Mouse (Mus musculus) kidney, embryonic 15.5 days (tissue): ENCODE results near the gene Utrn. TPM values are rescaled to one million over a fixed set of nuclear protein-coding genes. Genes with fewer than 3 reads are reported as not detected.

Source experiments
- ATAC-seq: fragments of 200-750 bp; cut with Nextera tagmentation; replicated peaks from 2 replicates; pipeline ENCODE4 v1.8.0; 2017; ENCODE audit warnings: moderate TSS enrichment; ENCODE audit not compliant: low FRiP score
- H3K27ac ChIP-seq: fragments of 300-500 bp; sonication (generic); 2 replicates; pipeline ENCODE4 v1.5.1; 2015; ENCODE audit warnings: mild to moderate bottlenecking, inconsistent platforms
- H3K27me3 ChIP-seq: fragments of 300-500 bp; sonication (generic); 2 replicates; pipeline ENCODE4 v1.6.1; 2015; ENCODE audit warnings: inconsistent platforms
- H3K36me3 ChIP-seq: fragments of 300-500 bp; sonication (generic); 2 replicates; pipeline ENCODE4 v1.6.1; 2015; ENCODE audit warnings: inconsistent platforms
- H3K4me1 ChIP-seq: fragments of 300-500 bp; sonication (generic); 2 replicates; pipeline ENCODE4 v1.6.1; 2015; ENCODE audit warnings: inconsistent platforms
- H3K4me2 ChIP-seq: fragments of 300-500 bp; sonication (generic); 2 replicates; pipeline ENCODE4 v1.6.1; 2015; ENCODE audit warnings: moderate library complexity, mild to moderate bottlenecking, inconsistent platforms
- H3K4me3 ChIP-seq: fragments of 300-500 bp; sonication (generic); replicated peaks from 2 replicates; pipeline ENCODE4 v1.5.1; 2015; ENCODE audit warnings: mild to moderate bottlenecking, inconsistent platforms
- H3K9ac ChIP-seq: fragments of 300-500 bp; sonication (generic); 2 replicates; pipeline ENCODE4 v1.6.1; 2015; ENCODE audit warnings: mild to moderate bottlenecking, inconsistent platforms
- H3K9me3 ChIP-seq: fragments of 300-500 bp; sonication (generic); replicated peaks from 2 replicates; pipeline ENCODE4 v1.6.1; 2016; ENCODE audit warnings: inconsistent platforms
- WGBS: fragments of 180-500 bp; shearing (Covaris S2); methylation state at CpG from one replicate; pipeline ENCODE4 v1.1.7; 2015; ENCODE audit warnings: mixed read lengths; 5-methylcytosine and 5-hydroxymethylcytosine counted together
- polyA plus RNA-seq: library from polyadenylated mRNA; unstranded; fragments of >200 nt; fragmentation: Nextera tagmentation; extraction: Ambion mirVana; gene quantifications from 2 replicates; pipeline ENCODE4 v1.2.1, GENCODE M21; 2015

Gene Utrn
- polyA plus RNA-seq, 1 experiment from 2014 or later, result 86.1 TPM

- peaks cover 21% of the 10 kb centered on the region for H3K4me1 ChIP-seq
- peaks cover 23% of the 10 kb centered on the region for H3K36me3 ChIP-seq
- H3K27ac ChIP-seq, result no peak overlapping the region
- no peak overlapping the region for H3K4me2 ChIP-seq
- H3K9ac ChIP-seq, result no peak overlapping the region
- no peak for ATAC-seq
- no peak overlapping the region for H3K4me3 ChIP-seq
- H3K9me3 ChIP-seq, result no peaks in the 10 kb centered on the region
- WGBS, result 86% methylated on average over 3 of the region's 3 CpGs
- no peaks in the 10 kb centered on the region for H3K27me3 ChIP-seq
Measured at GRCm38 (mm10) chr10:12700576-12700975, 168.6 kb downstream of the Utrn start.

DNA sequence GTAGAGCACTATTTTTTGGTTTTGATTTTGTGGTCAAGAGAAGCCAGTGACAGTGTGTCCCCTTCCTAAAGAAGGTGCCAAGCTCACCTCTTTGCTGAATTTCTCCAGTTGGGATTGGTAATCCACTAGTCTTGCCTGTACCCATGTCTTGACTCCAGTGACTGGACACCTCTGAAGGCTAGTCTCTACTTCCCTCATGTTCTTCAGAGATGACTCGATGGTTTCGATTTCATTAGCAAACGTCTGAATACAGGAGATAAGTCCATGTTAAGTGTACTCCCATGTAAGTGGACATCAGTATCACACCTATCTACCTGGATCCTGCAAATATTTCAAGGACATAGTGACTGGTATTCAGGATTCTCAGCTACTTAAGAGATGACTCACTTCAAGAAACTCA, 171.3 kb downstream of the Utrn start:
- Histone ChIP-seq H3K9me3 (no peaks in the 10 kb centered on the region), H3K4me1 (peaks cover 21% of the 10 kb centered on the region), H3K4me2 (no peak overlapping the region), H3K4me3 (no peak overlapping the region), H3K36me3 (peaks cover 25% of the 10 kb centered on the region), H3K27ac (no peak overlapping the region), H3K9ac (no peak overlapping the region), H3K27me3 (no peaks in the 10 kb centered on the region)
- WGBS, result 86% methylated on average over 3 of the region's 3 CpGs
- ATAC-seq, result no peak

DNA sequence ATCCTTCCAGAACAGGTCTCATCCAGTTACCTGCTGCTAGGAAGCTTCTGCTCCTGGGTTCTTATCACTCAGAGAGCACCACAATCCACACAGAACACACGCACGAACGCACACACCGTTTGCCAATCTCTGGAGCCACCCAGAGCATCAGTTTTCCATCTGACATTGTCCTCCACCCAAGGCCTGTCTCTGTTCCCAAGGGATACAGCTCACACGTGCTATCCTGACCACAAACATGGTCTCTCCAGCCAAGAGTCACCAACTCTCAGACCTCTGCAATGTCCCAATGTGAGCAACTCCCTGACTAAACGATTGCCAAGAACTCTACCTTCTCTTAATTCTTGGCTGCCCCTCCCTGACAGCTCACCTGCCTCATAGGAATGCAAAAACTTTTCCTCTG, 172.5 kb downstream of the Utrn start:
- no peak overlapping the region for H3K4me3 ChIP-seq
- no peak overlapping the region for H3K9ac ChIP-seq
- H3K27ac ChIP-seq, result no peak overlapping the region
- WGBS, result 85% methylated on average over 6 of the region's 6 CpGs
- H3K36me3 ChIP-seq, result peaks cover 31% of the 10 kb centered on the region
- no peaks in the 10 kb centered on the region for H3K27me3 ChIP-seq
- H3K4me2 ChIP-seq, result no peak overlapping the region
- no peak for ATAC-seq
- H3K9me3 ChIP-seq, result no peaks in the 10 kb centered on the region
- peaks cover 9% of the 10 kb centered on the region for H3K4me1 ChIP-seq

DNA sequence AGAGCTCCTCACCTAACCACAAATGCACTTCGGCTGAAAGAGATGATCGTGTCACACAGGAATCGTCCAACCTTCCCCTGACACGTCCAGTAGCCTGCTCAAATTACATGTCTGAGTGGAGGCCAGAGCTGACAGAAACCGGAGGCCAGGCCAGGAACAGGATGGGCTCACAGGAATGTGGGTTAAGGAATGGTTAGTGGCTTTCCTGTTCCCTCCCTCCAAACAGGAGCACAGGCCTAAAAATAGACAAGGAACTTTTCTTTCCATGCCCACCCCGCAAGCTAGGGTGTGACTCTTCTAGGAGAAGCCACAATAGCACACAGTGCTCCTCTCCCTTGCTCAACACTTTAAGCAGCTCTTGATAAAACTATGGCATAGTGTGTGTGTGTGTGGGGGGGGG, 174.4 kb downstream of the Utrn start:
- peaks cover 42% of the 10 kb centered on the region for H3K36me3 ChIP-seq
- ATAC-seq, result peak; percentile 76; the same call in 1 of the 2 replicates
- H3K9ac ChIP-seq, result no peak overlapping the region
- H3K9me3 ChIP-seq, result no peaks in the 10 kb centered on the region
- H3K4me3 ChIP-seq, result no peak overlapping the region
- H3K27ac ChIP-seq, result peak overlapping the region; percentile 75
- no peaks in the 10 kb centered on the region for H3K27me3 ChIP-seq
- 8% methylated on average over 6 of the region's 6 CpGs for WGBS
- no peak overlapping the region for H3K4me2 ChIP-seq
- H3K4me1 ChIP-seq, result peaks cover 4% of the 10 kb centered on the region; the same call in 1 of the 2 replicates

DNA sequence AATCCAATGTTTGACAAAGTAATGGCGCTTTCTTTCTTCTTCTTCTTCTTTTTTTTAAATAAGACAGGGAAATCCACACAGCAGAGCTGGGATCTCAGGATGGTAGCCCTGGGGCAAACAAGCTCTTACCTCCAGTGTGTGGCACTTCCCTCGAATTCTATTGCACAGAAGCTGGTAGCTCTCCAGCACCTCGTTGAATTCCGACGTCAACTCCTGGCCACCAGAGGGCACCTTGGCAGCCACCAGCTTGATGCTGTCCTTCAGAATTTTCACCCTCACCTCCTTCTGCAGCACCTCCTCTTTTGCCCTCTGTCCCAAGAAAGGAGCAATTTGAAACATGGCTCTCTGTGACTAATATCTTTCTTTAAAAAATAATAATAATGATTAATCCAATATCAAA, 178.6 kb downstream of the Utrn start:
- no peak overlapping the region for H3K4me3 ChIP-seq
- H3K9me3 ChIP-seq, result no peaks in the 10 kb centered on the region
- peak; percentile 73 for ATAC-seq
- no peak overlapping the region for H3K4me2 ChIP-seq
- H3K27me3 ChIP-seq, result no peaks in the 10 kb centered on the region
- WGBS, result 22% methylated on average over 5 of the region's 5 CpGs
- peaks cover 4% of the 10 kb centered on the region; the same call in 1 of the 2 replicates for H3K4me1 ChIP-seq
- H3K27ac ChIP-seq, result no peak overlapping the region
- peaks cover 58% of the 10 kb centered on the region for H3K36me3 ChIP-seq
- no peak overlapping the region for H3K9ac ChIP-seq

GRCm38 (mm10) chr10:12685683-12686082, 183.5 kb downstream of the Utrn start:
- H3K4me1 ChIP-seq, result no peaks in the 10 kb centered on the region
- no peak overlapping the region for H3K4me3 ChIP-seq
- H3K36me3 ChIP-seq, result peaks cover 73% of the 10 kb centered on the region

GRCm38 (mm10) chr10:12684018-12684417, 185.1 kb downstream of the Utrn start:
- Histone ChIP-seq H3K4me2 (no peak overlapping the region), H3K4me3 (no peak overlapping the region), H3K27ac (no peak overlapping the region), H3K9ac (no peak overlapping the region), H3K4me1 (no peaks in the 10 kb centered on the region), H3K36me3 (peaks cover 76% of the 10 kb centered on the region), H3K27me3 (no peaks in the 10 kb centered on the region), H3K9me3 (no peaks in the 10 kb centered on the region)
- WGBS, result 85% methylated on average over 3 of the region's 3 CpGs
- ATAC-seq, result no peak

More at GRCm38 (mm10) chr10:12685683-12686082, 183.5 kb downstream of the Utrn start:
- ATAC-seq, result no peak
- Histone ChIP-seq H3K27me3 (no peaks in the 10 kb centered on the region), H3K4me2 (no peak overlapping the region), H3K9me3 (no peaks in the 10 kb centered on the region), H3K27ac (no peak overlapping the region), H3K9ac (no peak overlapping the region)

DNA sequence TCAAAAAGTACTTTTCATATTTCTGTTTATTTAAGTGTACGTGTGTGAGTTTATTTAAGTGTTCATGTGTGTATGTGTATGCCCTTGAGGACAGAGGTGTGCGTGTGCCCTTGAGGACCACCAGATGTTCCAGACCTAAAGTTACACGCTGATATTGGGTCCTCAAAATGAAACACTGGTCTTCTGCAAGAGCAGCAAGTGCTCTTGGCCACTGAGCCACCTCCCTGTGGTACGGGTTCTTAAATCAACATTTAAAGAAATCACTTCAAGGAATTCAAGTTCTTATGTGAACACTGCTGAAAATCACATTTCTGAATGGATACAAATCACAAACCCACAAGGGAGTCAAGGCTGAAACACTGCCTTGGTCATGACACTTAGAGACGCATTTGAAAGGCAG, 195.9 kb downstream of the Utrn start:
- Histone ChIP-seq H3K27ac (no peak overlapping the region), H3K27me3 (no peaks in the 10 kb centered on the region), H3K9ac (no peak overlapping the region), H3K4me1 (no peaks in the 10 kb centered on the region), H3K36me3 (peaks cover 48% of the 10 kb centered on the region), H3K4me3 (no peak overlapping the region), H3K9me3 (no peaks in the 10 kb centered on the region), H3K4me2 (no peak overlapping the region)
- WGBS, result 90% methylated on average over 5 of the region's 5 CpGs
- no peak for ATAC-seq

- 94% methylated on average over 9 of the region's 9 CpGs for WGBS
Measured at GRCm38 (mm10) chr10:12671608-12672007, 197.6 kb downstream of the Utrn start.

GRCm38 (mm10) chr10:12662035-12662434, 207.1 kb downstream of the Utrn start:
- H3K36me3 ChIP-seq, result peaks cover 67% of the 10 kb centered on the region
- WGBS, result 88% methylated on average over 4 of the region's 4 CpGs
- H3K27me3 ChIP-seq, result no peaks in the 10 kb centered on the region
- H3K27ac ChIP-seq, result no peak overlapping the region
- H3K4me1 ChIP-seq, result no peaks in the 10 kb centered on the region
- ATAC-seq, result no peak
- H3K4me2 ChIP-seq, result no peak overlapping the region
- H3K4me3 ChIP-seq, result no peak overlapping the region
- no peak overlapping the region for H3K9ac ChIP-seq
- H3K9me3 ChIP-seq, result no peaks in the 10 kb centered on the region; the same call in 1 of the 2 replicates

More at GRCm38 (mm10) chr10:12671608-12672007, 197.6 kb downstream of the Utrn start:
- Histone ChIP-seq H3K4me2 (no peak overlapping the region), H3K27me3 (no peaks in the 10 kb centered on the region), H3K9ac (no peak overlapping the region), H3K9me3 (no peaks in the 10 kb centered on the region), H3K36me3 (peaks cover 46% of the 10 kb centered on the region), H3K4me3 (no peak overlapping the region), H3K27ac (no peak overlapping the region), H3K4me1 (no peaks in the 10 kb centered on the region)
- no peak for ATAC-seq

DNA sequence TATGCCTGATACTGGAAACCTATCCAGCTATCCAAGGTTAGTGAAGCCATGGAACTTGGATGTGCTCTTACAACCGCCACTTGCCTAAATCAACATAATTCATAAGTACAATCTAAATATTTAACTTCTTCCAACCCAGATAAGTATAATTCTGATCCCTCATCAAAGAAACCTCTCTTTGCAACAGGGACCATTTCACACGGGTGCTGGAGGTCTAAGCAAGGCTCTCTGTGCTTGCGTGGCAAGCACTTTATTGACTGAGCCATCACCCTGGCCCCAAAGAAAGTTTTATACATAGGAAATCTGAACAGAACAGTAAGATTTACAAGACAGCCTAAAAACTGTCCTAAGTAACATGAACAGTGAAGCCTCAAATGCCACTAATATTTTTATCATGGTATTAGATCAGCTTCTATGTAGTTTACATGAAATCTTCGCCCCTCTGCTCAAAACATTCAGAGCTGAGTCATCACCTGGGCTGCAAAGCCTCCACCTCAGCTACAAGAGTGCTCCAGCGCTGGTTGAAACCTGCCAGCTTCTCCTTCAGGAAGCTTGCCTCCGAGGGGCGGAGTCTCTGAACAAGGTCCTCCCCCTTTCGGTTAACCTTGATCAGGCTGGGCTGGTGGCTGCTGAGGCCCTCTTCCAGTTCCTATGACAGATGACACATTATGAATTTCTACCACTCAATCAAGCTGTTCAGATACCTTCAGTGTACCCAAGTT, 211.0 kb downstream of the Utrn start:
- H3K4me2 ChIP-seq, result no peak overlapping the region
- 81% methylated on average over 8 of the region's 8 CpGs for WGBS
- no peak overlapping the region for H3K27ac ChIP-seq
- peaks cover 42% of the 10 kb centered on the region for H3K36me3 ChIP-seq
- no peaks in the 10 kb centered on the region for H3K27me3 ChIP-seq
- H3K4me1 ChIP-seq, result no peaks in the 10 kb centered on the region
- no peaks in the 10 kb centered on the region; the same call in 1 of the 2 replicates for H3K9me3 ChIP-seq
- no peak for ATAC-seq
- no peak overlapping the region for H3K9ac ChIP-seq
- no peak overlapping the region for H3K4me3 ChIP-seq

GRCm38 (mm10) chr10:12652988-12653387, 216.2 kb downstream of the Utrn start:
- no peak overlapping the region for H3K4me3 ChIP-seq
- H3K9me3 ChIP-seq, result no peaks in the 10 kb centered on the region
- H3K27me3 ChIP-seq, result no peaks in the 10 kb centered on the region
- peaks cover 66% of the 10 kb centered on the region for H3K36me3 ChIP-seq
- WGBS, result 67% methylated on average over 3 of the region's 3 CpGs
- no peaks in the 10 kb centered on the region for H3K4me1 ChIP-seq
- no peak overlapping the region for H3K27ac ChIP-seq
- no peak for ATAC-seq
- no peak overlapping the region for H3K4me2 ChIP-seq
- H3K9ac ChIP-seq, result no peak overlapping the region

- Histone ChIP-seq H3K4me1 (no peaks in the 10 kb centered on the region), H3K27me3 (no peaks in the 10 kb centered on the region), H3K4me3 (no peak overlapping the region), H3K4me2 (no peak overlapping the region), H3K9ac (no peak overlapping the region), H3K9me3 (no peaks in the 10 kb centered on the region), H3K36me3 (peaks cover 55% of the 10 kb centered on the region), H3K27ac (no peak overlapping the region)
- WGBS, result 87% methylated on average over 5 of the region's 5 CpGs
- no peak for ATAC-seq
Measured at GRCm38 (mm10) chr10:12646119-12646518, 223.0 kb downstream of the Utrn start.
